Mouse (Mus musculus): ENCODE measurements around the gene Arhgef25.
"Not testable (repeated sequence)": the region's sequence is repeated elsewhere in the genome, so short reads cannot be mapped to it uniquely, and the experiment has no call there.

The Arhgef25 gene

DNA sequence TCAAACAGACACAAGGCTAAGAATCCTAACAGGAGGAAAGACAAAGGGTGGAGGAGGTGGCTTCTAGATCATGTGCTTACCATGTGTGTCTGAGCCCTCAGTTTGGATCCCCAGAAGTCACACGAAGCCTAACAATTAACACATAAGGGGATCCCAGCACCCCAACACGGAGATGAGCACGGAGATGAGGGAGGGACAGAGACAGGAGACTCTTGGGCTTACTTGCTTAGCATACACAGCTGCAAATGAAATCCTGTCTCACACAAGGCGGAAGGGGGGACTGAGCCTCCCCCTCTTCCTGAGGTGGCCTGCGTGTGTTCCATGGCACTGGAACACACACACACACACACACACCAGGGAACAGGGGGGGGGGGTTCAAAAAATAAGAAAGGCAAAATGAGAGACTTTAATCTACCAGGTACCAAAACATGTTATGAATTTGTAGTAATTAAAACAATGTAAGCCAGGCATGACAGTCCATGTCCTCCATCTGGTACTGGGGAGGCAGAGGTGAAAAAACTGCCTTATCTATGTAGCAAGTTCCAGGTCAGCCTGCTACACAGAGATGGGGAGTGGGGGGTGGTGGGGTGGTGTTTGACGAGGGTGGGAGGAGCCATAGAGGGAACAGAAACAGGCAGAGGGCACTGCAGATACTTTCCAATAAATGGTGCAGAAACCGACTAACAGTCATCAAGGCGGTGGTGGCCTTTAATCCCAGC, 54.6 kb downstream of the Arhgef25 start:
- DNase-seq = no peak

GRCm38 (mm10) chr10:127134394-127135035, 55.4 kb downstream of the Arhgef25 start:
- not testable (repeated sequence) for DNase-seq

All from embryo, embryonic 11 days (tissue).